Mouse (Mus musculus): ENCODE measurements around the gene Krtap31-1.
"Not testable (repeated sequence)": the region's sequence is repeated elsewhere in the genome, so short reads cannot be mapped to it uniquely, and the experiment has no call there.

Gene Krtap31-1

DNA sequence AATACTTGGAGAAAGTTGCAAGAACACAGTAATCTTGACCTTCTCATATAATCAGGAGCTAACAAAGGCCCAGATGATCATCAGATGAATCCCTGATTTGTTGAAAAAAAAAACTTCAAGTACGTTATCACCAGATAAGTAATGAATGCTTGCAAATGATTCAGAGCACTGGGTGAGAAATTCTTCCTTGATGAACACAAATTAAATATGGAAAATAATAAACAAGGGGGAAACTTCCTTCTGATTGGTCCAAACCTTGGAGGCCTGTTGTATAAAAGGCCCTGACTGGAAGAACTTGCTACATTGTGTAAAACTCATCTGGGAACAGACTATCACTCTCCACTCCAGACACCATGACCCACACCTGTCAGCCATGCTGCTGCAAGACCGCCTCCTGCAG is at the start of gene Krtap31-1:
Gene Krtap31-1, plus strand, starts transcription at position 301 of the 400 bp plus-strand sequence.
- no peak for DNase-seq

DNA sequence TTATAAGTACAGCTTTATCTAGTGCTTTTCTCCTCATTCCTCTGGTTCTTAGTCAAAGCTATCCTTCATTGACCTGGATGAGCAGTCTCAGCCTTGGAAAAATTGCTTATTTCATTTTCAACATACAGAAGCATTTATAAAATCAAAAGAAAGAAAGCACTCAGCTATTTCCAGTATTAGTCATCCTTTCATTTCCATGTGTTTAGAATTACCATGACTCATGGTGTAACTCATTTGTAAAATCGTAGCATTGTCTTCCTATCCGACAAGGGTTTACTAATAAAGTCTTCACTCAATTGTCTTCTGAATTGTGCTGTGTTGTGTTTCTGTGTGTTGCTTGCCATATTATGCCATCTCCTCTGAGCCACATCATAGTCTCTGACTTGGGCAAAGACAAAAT is 49.0 kb upstream of the Krtap31-1 start:
- DNase-seq = no peak

DNA sequence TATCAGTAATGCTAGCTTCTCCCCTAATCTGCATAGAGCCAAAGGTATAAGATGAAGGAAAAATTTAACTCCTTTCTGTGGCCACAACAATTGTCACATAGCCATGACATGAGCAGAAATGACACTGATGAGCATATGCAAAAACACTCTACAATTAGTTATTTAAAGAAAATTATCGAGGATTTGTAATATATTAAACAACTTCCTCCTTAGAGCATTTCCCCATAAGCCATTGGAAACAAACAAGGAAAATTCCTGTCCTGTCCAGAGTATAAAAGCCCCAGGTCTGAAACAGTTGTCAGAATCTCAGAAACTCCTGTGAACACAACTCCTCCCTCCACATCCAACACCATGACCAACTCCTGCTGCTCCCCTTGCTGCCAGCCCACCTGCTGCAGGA is 43.5 kb upstream of the Krtap31-1 start, which contains the start of gene Gm11559:
Gene Gm11559, plus strand, starts transcription at position 301 of the 400 bp plus-strand sequence.
- DNase-seq = not testable (repeated sequence)

DNA sequence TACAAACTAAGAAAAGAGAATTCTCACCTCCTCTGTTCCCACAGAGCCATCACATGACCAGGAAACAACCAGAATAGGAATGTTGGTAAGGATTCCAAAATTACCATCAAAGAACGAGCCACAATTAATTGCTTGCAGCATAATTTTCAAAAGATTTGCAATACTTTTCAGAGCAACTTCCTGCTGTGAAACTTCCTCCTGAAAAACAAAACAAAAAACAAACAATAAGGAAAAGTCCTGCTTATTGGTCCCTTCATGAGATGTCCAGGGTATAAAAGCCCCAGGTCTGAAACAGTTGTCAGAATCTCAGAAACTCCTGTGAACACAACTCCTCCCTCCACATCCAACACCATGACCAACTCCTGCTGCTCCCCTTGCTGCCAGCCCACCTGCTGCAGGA is 34.6 kb upstream of the Krtap31-1 start, which contains the start of gene Krtap9-1:
Gene Krtap9-1, plus strand, starts transcription at position 301 of the 400 bp plus-strand sequence.
- not testable (repeated sequence) for DNase-seq

DNA sequence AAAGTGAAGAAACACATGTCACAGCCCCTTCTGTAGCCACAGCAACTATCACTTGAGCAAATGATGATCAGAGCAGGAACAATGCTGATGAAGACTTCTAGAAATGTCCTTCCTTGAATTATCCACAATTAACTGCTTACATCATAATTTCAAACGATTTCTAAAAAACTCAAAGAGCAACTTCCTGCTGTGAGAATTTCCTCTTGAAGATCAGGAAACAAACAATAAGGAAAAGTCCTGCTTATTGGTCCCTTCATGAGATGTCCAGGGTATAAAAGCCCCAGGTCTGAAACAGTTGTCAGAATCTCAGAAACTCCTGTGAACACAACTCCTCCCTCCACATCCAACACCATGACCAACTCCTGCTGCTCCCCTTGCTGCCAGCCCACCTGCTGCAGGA is 28.8 kb upstream of the Krtap31-1 start, which contains the start of gene Gm11567:
Gene Gm11567, plus strand, starts transcription at position 301 of the 400 bp plus-strand sequence.
- DNase-seq = not testable (repeated sequence)

DNA sequence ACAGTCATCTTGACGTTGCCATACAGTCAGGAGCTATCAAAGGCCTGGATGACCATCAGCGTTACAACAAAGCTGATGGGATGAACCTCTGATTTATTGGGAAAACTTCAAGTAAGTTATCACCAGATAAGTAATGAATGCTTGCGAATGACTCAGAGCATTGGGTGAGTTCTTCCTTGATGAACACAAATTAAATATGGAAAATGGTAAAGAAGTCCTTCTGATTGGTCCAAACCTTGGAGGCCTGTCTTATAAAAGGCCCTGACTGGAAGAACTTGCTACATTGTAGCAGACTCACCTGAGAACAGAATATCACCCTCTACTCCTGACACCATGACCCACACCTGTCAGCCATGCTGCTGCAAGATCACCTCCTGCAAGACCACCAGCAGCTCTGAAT is 6.7 kb downstream of the Krtap31-1 start, which contains the start of gene Gm11565:
Gene Gm11565, plus strand, starts transcription at position 301 of the 400 bp plus-strand sequence.
- no peak for DNase-seq

DNA sequence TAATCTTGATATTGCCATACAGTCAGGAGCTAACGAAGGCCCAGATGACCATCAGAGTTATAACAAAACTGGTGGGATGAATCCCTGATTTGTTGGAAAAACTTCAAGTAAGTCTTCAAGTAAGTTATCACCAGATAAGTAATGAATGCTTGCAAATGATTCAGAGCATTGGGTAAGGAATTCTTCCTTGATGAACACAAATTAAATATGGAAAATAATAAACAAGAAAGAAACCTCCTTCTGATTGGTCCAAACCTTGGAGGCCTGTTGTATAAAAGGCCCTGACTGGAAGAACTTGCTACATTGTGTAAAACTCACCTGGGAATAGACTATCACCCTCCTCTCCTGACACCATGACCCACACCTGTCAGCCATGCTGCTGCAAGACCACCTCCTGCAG is 28.3 kb downstream of the Krtap31-1 start, which contains the start of gene Krtap31-2:
Gene Krtap31-2, plus strand, starts transcription at position 301 of the 400 bp plus-strand sequence.
- DNase-seq = no peak

DNA sequence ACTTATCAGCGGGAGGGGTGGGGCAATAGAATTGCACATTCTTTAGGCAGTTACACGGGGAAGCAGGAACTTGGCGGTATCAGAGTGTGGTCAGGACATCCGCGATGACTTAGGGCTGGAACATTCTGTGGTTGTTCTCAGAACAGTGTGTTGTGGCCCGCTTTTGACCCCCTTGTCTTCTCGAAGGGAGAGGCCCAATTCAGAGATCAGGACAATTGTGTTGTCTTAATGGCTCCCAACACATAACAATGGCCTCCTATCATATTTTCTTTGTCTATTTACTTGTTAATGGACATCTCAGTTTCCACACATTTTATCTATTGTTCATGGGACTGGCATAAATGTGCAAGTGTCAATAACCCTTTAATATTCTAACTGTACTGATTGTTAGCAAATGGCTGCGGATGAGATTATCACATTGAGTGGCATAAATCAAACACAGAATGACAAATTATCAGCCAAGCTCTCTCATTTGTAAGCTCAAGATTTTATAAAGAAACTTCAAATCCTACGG is 30.1 kb downstream of the Krtap31-1 start:
- DNase-seq = no peak

DNA sequence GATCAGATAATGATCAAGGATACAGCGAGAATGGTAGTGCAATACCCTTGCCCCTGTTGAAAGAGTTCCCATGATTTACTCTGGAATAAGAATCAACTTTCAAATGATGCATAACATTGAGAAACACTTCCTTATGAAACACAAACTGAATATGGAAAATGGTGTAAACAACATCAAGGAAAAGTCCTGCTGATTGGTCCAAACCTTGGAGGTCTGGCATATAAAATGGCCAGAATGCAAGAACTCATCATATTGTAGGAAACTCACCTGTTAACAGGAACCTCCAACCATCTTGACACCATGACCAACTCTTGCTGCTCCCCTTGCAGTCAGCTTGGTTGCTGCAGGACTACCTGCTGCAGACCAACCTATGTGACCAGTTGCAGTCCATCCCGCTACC is 40.5 kb downstream of the Krtap31-1 start, which contains the start of gene Krtap9-5:
Gene Krtap9-5, plus strand, starts transcription at position 301 of the 400 bp plus-strand sequence.
- DNase-seq = no peak
